Mouse (Mus musculus) E14TG2a.4 (cell line): ENCODE results near the gene Padi3.
A peak's percentile ranks its signal among the peaks of the same experiment; 100 is the strongest.

Source experiments
- H3K27me3 ChIP-seq: 2 replicates; pipeline ENCODE4 v1.6.1; 2014; ENCODE audit warnings: low read length, control low read depth; ENCODE audit not compliant: insufficient read depth
- H3K36me3 ChIP-seq: 2 replicates; pipeline ENCODE4 v1.6.1; 2014; ENCODE audit warnings: low read length, control low read depth; ENCODE audit not compliant: insufficient read depth
- H3K4me1 ChIP-seq: replicated peaks from 2 replicates; pipeline ENCODE4 v1.6.1; 2014; ENCODE audit warnings: low read depth, low read length, control low read depth
- H3K4me3 ChIP-seq: replicated peaks from 2 replicates; pipeline ENCODE4 v1.5.1; 2014; ENCODE audit warnings: mild to moderate bottlenecking, low read length
- H3K9me3 ChIP-seq: 2 replicates; pipeline ENCODE4 v1.6.1; 2014; ENCODE audit warnings: low read length, control low read depth
- CTCF ChIP-seq: conservative IDR thresholded peaks from 2 replicates; pipeline ENCODE4 v1.5.1; 2014; ENCODE audit warnings: low read length
- NANOG ChIP-seq: IDR thresholded peaks from 2 replicates; pipeline ENCODE4 v1.6.1; 2014; ENCODE audit warnings: borderline replicate concordance, low read length, mixed read lengths
- POU5F1 ChIP-seq: IDR thresholded peaks from 2 replicates; pipeline ENCODE4 v1.6.1; 2014; ENCODE audit warnings: low read length, borderline replicate concordance

Gene Padi3

DNA sequence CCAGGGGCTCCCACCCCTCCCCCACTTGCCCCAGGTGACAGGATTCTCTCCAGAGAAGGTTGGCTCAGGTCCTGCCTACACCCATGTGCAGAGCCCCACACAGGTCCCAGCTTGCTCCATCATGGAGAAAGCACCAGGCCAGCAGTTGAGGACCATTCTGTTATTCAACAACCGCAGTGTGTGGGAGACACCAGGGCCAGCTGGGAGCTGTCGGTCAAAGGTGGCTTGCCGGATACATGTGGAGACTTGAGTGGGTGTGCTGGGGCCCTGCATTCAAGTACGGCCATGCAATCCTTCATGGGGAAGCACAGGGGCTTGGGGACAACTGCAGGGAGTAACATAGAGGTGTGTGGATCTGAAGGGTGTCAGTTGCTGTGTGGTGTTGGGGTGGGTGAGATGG is 21.4 kb upstream of the Padi3 start:
- H3K4me3 ChIP-seq: no peak overlapping the region
- H3K9me3 ChIP-seq: no peaks in the 10 kb centered on the region
- H3K36me3 ChIP-seq: no peaks in the 10 kb centered on the region
- peaks cover 26% of the 10 kb centered on the region for H3K4me1 ChIP-seq
- TF ChIP-seq POU5F1 (no peak), NANOG (no peak), CTCF (no peak)
- peaks cover 16% of the 10 kb centered on the region; the same call in 1 of the 2 replicates for H3K27me3 ChIP-seq

DNA sequence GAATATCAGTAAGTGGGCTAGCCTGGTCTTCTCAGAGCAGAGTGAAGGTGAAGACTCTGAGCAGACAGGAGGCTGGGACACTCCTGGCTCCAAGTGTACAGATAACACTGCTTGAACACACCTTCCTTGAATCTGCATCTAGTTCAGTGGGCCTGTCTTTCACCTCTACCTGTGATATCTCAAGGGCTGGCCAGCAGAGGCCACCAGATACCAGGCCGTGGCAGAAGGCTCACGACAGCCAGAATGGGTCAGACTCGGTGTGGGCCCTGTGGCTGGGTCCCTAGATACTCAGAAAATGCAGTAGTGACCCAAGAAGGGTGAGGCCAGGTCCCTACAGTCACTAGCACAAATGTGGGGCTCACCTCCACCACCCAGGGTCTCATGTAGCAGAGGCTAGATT is 16.8 kb upstream of the Padi3 start:
- peaks cover 13% of the 10 kb centered on the region; the same call in 1 of the 2 replicates for H3K27me3 ChIP-seq
- H3K36me3 ChIP-seq: no peaks in the 10 kb centered on the region
- no peak overlapping the region for H3K4me3 ChIP-seq
- TF ChIP-seq CTCF (no peak), NANOG (no peak), POU5F1 (no peak)
- H3K9me3 ChIP-seq: peaks cover 31% of the 10 kb centered on the region
- no peaks in the 10 kb centered on the region for H3K4me1 ChIP-seq

DNA sequence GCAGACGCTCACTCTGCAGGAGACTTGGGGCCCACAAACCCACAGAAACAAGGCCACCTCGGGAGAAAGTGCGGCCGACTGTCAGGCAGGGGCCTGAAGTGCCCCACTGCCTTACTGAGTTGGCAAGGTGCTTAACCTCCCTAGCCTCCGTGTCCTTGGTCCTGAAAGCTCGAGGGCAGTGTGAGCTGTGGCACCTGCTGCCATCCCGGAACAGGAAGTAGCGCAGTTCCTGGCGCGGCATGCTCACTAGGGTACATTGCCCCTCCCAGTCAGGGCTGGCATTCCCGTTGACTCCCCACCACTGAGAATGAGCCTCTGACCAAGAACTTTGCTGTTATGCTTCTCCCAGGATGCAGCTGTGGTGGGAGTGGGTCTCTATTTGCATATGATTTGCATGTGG is 15.5 kb upstream of the Padi3 start:
- no peak for TF ChIP-seq POU5F1
- no peak for TF ChIP-seq NANOG
- no peak for TF ChIP-seq CTCF
- peaks cover 8% of the 10 kb centered on the region; the same call in 1 of the 2 replicates for H3K27me3 ChIP-seq
- H3K9me3 ChIP-seq: peaks cover 38% of the 10 kb centered on the region
- no peaks in the 10 kb centered on the region for H3K36me3 ChIP-seq
- H3K4me3 ChIP-seq: no peak overlapping the region
- no peaks in the 10 kb centered on the region for H3K4me1 ChIP-seq

DNA sequence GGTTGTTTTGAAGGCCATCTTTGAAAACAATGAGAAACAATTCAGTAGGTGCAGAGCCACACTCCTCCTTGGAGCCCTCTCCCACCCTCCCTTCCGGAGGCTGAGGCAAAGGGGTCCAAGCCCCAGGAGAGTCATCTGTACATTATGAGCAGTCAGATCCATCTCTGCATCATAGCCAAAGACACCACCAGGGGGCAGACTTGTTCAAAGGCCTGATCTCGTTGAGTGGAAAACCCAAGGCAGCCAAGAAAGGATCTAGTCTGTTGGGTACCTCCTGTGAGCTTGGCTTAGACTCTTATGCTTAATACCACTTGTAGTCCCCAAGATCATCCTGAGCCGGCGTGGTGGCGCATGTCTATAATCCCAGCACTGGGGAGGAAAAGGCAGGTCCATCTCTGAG is 11.5 kb upstream of the Padi3 start:
- Histone ChIP-seq H3K36me3 (no peaks in the 10 kb centered on the region), H3K9me3 (peaks cover 38% of the 10 kb centered on the region), H3K4me1 (peaks cover 3% of the 10 kb centered on the region), H3K4me3 (no peak overlapping the region), H3K27me3 (0 out of 2 replicates have a peak, but pooled peaks cover 4% of the 10 kb centered on the region)
- TF ChIP-seq POU5F1: no peak
- no peak for TF ChIP-seq NANOG
- 0 out of 2 replicates have a peak, but pooled peaks have one; percentile 4 for TF ChIP-seq CTCF

DNA sequence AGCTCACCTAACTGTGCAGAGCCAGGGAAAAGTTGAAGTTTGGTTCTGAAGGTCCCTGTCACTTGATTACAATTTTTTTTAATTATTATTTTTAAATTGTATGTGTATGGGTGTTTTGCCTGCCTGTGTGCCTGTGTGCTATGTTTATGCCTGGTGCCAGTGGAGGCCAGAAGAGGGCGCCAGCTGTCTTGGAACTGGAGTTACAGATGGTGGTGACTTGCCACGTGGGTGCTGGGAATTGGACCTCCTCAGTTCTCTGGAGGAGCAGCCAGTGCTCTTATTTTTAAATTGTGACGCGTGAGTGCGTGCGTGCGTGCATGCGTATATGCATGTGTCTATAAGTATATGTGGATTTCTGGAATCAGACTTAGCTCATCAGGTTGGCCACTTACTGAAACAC is 7.0 kb upstream of the Padi3 start:
- no peaks in the 10 kb centered on the region for H3K36me3 ChIP-seq
- TF ChIP-seq NANOG (no peak), POU5F1 (no peak), CTCF (no peak)
- peaks cover 46% of the 10 kb centered on the region for H3K4me1 ChIP-seq
- H3K4me3 ChIP-seq: 0 out of 2 replicates have a peak overlapping the region, but pooled peaks have one; percentile 43
- peaks cover 9% of the 10 kb centered on the region for H3K9me3 ChIP-seq
- peaks cover 5% of the 10 kb centered on the region; the same call in 1 of the 2 replicates for H3K27me3 ChIP-seq

DNA sequence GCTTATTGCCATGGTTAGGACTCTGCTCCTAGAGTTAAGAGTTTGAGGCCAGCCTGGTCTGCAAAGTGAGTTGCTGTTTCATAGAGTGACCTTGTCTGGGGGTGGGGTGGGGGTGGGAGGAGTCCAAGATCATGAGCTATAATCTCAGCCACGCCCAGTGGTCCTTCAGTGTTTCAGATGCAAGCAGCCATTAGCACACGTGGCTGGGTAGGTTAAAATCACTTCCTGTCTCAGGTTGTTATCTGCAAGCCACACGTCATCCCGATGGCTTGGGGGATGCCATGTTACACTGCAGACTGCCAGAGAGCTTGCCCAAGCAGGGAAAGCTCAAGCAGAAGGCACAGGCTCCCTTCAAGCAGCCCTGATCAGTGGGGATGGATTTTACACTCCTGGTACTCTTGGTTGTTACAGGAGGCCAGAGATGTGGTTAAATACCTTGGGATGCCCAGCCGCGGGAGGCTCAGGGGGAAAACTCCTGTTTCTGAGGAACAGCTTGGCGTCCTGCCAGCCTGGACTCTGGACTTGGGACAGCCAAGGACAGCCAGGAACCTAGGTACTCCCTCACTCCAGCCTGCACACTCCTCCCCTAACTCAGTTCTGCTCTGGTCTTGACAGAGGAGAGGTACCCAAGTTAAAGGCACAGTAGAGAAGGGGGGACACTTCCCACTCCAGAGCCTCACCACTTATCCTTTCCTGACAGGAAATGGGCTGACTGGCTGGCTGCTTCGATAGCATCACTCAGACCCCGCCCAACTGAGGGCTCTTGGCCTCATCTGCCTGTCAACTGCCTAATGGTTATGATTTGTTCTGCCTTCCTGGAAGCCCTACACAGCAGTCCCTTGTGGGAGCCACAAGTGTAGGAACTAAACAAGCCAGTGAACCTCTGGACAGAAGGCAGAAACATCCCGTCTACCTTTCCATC is 5.8 kb upstream of the Padi3 start:
- Histone ChIP-seq H3K4me3 (peak overlapping the region; percentile 43; the same call in 1 of the 2 replicates), H3K9me3 (no peaks in the 10 kb centered on the region), H3K4me1 (peaks cover 56% of the 10 kb centered on the region), H3K36me3 (no peaks in the 10 kb centered on the region), H3K27me3 (peaks cover 5% of the 10 kb centered on the region; the same call in 1 of the 2 replicates)
- TF ChIP-seq POU5F1 (no peak), NANOG (no peak), CTCF (no peak)

DNA sequence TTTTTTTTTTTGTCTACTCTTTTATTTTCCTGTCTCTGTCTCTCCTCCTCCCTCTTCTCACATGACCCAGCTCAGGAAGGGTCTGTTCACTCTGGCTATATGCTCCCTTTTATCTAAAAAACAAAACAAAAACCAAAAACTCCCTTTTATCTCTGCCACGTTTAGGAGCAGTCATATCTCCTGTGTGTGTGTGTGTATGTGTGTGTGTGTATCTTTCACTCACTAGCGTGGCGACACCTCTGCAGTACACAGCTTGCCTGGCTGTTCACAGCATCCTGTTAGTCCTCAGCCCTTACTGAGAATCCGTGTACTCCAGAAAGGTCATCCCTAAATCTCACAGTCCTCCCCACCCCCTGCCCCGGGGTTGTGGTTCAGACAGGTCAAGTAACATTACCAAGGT is 5.0 kb upstream of the Padi3 start:
- TF ChIP-seq NANOG (no peak), CTCF (no peak), POU5F1 (no peak)
- no peaks in the 10 kb centered on the region for H3K36me3 ChIP-seq
- peaks cover 5% of the 10 kb centered on the region; the same call in 1 of the 2 replicates for H3K27me3 ChIP-seq
- no peaks in the 10 kb centered on the region for H3K9me3 ChIP-seq
- H3K4me1 ChIP-seq: peaks cover 62% of the 10 kb centered on the region
- H3K4me3 ChIP-seq: no peak overlapping the region

DNA sequence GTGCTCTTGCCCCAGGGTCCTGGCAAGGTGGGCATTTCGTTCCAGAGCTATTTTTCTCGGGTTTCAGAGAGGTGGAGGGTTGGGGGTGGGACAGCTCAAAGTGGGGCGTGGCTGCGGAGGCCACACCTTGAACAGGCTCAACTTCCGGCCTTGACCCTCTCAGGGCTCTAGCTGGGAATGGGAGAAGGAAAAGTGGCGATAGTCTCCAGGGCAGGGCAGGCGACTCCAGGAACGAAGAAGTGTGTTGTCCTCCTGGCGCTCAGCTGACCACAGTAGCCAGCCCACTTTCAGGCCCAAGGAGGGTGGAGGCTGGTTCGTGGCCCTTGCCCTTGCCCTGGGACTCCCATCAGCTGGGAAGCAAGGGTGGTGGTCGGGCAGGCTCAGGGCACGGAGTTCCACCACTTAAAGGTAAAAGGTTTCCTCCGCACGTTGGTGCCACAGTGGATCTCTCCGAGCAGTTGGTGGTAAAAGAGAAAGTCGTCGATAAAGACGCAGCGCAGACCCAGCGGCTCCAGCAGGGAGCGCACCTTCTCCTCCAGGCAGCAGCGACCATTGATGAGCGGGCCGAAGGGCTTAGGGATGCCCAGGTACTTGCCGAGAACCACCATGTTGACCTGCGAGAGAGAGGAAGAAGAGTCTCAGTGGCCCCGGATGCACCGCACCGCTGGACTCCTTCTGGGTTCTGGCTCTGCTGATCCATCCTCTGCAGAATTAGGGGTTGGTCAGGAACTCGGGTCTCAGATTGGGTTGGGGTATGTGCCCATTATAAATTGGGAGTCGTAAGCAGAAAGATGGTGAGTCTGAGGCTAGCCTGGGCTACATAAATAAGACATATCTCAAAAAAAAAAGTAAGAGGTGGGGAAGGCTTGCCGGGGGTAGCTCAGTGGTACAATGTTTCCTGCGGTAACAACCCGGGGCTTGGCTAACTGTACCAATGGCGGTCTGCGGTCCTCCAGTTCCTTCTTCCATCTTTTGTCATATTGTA is 4.1 kb upstream of the Padi3 start:
- Histone ChIP-seq H3K27me3 (peaks cover 5% of the 10 kb centered on the region; the same call in 1 of the 2 replicates), H3K4me1 (peaks cover 66% of the 10 kb centered on the region), H3K4me3 (peak overlapping the region; percentile 64), H3K9me3 (no peaks in the 10 kb centered on the region), H3K36me3 (no peaks in the 10 kb centered on the region)
- TF ChIP-seq NANOG (no peak), CTCF (no peak; the same call in 1 of the 2 replicates), POU5F1 (no peak)
